Mouse (Mus musculus): Measurements from ENCODE around the gene Slc26a9.

Slc26a9 gene

DNA sequence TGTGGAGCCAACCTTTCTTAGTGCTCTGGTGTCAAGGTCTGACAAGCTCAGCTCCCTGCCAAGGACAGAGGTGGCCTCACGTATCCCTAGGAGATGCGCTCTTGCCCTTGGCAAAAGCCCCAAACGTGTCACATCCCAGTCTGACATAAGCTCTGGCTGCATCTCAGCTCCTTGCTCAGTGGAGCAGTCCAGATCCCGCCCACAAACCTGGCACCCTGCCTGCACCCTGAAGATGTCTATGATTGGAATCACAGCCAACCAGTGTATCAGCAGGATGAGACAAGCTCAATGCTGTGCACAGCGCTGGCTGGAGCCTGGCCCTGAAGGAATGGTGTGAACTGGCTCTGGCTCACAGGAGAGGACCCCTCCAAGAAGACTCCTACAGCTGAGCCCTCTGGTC, 6.6 kb upstream of the Slc26a9 start:
- peak; percentile 84 for DNase-seq

DNA sequence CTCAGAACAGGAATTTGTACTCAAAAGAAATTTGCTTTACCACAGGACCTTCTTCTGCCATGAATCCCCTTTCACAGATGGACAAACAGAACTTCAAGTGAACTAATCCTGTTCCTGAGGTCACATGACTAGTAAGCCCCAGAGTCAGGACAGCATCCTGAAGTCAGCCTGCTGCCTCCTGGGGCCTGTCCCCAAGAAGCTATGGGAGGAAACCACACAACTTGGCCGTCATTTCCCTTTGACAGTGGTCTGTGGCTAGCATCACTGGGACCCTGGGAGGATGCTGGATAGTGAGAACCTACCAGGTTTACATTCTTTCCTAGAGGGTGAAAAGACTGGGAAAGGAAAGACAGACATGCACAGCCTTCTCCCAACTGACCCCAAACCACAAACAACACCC, 5.1 kb upstream of the Slc26a9 start:
- DNase-seq, result no peak

DNA sequence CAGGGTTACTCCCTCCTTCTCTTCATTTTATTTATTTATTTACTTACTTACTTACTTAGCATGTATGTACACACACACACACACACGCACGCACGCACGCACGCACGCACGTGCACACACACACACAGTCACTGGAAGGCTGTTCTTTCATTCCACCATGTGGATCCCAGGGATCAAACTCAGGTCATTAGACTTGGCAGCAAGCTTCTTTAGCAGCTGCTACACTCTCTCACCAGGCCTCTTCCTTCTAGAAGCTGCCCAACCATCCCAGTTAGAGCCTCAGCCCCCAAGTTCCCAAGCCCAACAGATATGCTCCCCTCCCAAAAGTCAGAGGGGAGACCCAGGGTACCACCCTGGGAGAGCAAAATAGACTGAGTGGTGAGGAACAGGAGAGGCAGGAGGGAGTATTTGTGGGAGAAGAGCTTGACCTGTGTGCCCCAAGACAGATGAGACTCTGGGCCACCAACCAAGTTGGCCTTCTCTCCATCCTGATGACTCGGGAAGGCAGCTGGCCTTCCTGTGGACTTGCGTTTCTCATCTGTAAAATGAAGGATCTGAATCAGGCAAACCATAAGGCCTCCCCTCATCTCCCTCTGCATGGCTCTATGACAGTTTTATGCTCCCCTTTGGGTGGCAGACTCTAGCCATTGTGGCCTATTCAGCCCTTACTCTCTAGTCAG, 4.2 kb upstream of the Slc26a9 start:
- no peak for DNase-seq

DNA sequence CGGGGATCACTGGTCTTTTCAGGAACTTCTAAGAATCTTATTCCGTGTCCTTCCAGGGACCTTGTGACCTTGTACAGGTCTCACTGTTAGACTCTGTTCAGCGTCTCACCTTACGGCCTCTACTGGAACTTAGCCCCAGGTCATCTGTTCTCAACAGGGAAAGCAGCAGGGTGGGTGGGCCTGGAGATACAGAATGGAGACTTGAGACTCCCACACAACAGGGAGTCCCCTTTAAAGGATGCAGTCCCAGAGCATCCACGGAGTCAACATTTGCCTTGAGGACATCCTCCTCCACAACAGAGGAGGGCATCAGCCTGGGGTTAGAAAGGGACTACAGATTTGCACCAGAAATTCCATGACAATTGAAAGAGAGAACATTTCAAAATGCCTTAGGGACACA, 1.6 kb downstream of the Slc26a9 start:
- no peak for DNase-seq

DNA sequence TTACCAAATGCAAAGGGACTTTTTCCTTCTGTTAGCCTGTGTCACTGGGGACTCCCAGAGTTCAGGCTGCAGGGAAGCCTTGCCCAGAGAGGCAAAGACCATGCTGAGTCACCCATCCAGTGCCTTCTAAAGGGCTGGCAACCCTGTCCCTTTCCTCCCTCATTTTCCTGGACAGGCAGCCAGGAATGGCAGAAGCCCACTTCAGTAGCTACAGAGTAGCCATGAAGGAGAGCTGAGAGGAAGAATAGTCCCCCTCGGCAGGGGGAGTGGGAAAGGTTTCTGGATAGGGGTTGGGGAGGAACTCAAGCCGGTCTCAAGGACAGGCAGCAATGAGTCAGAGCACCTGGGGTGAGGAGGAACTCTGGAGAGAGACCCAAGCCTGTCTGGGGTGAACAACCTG, 3.9 kb downstream of the Slc26a9 start:
- DNase-seq, result no peak

DNA sequence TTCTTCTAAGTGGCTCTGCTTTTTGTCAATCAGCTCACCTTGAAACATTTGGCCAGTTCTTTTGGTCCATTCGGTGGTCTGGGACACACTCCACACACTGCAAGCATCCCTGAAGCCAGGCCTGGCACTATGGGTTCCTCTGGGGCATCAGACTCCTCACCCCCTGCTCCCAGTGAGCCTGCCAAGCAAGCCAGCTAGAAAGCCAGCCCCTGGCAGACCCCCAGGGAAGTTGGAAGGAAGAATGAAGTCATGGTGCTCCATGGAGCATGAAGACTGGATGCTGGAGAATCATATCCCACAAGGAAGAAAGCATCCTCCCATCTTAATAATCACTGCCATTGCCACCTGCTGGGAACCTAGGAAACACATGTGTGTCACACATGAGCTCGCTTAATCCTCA, 4.8 kb downstream of the Slc26a9 start:
- no peak for DNase-seq

DNA sequence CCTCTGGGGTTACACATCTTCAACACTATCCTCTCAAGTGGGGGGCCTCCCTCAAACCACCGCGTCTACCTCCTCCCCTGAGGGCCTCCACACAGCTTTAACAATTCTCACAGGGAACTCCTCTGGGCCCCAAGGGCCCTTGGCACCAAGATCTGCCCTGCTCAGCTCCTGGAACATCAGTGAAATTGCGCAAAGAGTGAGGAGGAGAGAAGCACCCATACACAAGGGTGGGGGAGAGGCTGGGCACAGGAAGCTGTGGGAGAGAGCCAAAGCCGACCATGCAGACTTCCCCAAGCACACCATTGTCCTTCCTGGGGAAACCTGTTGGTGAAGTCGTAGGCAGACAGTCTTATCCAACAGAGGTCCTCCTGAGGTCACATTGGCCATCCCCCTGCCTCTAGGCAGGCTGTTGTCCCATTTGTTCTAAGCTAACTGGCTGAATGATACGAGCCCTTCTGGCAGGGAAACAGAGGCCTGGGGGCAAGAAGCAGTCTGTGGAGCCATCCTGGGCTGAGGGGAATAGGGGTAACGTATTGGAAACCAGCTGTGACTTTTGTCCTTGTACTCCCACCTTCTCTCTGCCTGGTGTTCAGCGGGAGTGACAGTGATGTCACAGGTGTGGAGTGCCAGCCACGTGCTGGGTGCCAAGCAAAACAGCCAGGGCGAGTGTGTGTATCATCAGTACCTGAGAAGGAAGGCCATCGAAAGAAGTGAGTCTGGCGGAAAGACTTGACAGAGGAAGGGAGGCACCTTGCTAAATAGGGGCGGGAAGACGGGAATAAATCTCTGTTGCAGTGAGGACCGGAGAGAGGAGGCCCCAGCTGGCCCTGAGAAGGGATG, 6.1 kb downstream of the Slc26a9 start:
- peak; percentile 40 for DNase-seq

DNA sequence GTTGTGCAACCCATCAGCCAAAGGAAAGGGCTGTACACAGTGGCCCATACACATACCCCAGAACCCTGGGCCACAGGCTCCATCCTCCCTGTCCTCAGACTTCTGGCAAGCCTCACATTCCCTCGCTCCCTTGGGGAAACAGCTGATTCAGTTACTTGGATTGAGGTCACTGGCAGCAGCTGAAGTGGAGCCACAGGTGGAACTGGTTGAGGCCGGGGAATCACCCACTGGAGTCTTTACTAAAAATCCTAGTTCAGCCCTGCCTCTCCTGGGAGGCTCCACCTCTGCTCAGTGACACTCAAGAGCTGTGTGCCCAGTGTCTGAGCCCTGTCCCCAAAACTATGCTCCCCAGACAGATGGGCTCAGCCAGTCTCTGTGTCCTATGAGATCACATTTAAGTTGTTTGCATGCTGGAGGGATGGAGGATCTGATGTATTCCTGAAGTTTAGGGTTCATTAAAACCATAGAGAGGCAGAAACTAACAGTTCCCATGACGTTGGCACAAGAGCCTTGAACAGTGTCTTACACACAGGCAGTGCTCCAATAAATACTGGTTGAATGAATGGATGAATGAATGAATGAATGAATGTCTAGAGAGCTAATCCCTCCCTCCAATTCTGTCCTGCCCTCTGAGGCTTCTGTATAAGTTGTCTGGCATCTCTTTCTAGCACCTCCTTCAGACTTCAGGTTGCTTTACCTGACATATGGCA, 7.5 kb downstream of the Slc26a9 start:
- DNase-seq, result peak; percentile 32

DNA sequence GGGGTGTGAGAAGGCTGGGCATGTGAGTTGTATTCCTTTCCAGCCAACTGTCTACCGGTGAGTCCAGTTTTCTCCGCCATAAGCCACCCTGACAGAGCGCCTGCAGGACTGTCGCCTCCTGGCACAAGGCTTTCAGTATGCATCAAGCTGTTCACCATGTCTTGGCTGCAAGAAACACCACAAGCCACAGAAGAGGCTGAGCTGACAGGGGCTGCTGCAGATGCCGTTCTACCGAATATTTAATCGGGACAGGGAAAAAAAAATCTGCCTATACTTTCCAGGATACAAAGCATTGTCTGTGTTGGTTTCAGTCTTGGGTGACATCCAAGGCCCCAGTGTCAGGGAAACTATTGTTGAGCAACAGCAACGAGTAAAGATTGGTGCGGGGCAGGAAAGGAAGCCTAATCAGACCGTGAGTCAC, 8.1 kb downstream of the Slc26a9 start:
- peak; percentile 44 for DNase-seq

DNA sequence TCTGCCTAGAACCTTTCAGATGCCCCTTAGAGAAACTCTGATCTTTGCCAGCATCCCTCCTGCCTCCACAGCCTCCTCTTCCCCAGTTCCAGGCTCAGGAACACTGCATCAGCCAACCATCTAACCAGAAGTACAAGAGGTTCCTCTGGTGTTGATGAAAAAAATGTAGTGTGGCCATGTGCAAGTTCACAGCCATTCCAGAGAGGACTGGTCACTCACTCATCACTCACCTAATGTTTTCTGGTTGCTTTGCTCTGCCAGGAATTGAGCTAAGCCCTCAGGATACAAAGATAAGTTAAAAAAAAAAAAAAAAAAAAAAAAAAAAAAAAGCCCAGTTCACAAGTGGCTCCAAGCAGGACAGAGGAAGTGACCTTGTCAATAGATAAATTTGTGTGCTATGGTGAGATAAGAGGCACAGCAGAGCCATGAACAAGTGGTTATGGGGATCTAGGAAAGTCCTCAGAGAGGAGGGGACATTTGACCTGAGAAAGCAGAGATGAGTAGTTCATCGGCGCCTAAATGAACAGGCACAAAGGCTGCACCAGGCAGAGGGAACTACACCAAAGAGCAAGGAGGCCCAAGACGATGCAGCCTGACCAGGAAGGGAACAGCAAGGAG, 10.5 kb downstream of the Slc26a9 start:
- no peak for DNase-seq

DNA sequence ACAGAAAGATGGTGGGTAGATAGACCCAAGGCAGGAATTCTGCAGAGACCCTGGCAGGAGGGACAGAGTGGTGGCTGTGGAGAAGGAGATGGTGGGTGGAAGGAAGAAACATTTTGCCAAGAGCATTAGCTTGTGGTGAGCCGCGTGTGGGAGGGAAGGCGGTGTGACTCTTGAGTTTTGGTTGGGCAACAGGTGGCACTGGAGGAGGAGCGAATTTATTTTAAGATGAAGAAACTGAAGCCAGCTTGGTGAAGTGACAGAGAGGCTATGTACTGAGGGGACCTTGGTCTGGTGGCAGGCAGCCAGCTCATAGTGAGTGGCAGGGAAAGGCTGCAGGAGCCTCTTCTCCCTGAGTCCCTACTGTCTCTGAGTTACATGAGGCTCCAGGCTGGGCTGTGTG, 11.1 kb downstream of the Slc26a9 start:
- peak; percentile 50 for DNase-seq

DNA sequence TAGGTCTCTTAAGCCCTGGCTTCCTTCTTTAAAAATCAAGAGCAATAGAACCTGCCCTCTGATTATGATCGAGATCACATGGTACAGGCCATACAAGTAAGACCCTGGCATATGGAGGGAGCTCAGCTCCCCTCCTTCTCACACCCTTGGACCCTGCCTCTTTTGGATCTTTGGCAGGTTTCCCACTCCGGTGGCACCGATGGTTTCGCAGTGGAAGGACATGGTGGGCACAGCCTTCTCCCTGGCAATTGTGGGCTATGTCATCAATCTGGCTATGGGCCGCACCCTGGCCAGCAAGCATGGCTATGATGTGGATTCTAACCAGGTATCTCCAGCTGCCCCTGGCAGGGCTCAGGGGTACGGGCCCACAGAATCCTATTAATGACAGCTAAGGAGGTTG, 13.4 kb downstream of the Slc26a9 start:
- no peak for DNase-seq

DNA sequence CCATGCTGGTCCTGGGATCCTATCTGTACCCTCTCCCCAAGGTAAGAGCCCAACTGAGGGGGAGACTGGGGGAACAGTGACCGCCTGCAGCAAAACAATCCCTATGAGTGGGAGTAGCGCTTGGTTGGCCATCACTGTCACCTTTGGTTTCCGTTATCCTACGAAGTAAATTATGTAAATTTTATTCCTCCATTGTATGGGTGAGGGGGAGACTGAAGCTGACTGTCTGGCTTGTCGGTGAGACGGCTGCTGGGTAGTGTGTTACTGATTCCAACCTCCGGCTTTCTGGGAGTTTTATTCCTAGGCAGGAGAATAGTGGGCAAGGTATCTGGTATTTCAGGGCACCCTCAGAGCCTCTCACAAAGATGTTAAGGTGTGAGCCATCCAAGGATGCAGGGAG, 15.0 kb downstream of the Slc26a9 start:
- no peak for DNase-seq

DNA sequence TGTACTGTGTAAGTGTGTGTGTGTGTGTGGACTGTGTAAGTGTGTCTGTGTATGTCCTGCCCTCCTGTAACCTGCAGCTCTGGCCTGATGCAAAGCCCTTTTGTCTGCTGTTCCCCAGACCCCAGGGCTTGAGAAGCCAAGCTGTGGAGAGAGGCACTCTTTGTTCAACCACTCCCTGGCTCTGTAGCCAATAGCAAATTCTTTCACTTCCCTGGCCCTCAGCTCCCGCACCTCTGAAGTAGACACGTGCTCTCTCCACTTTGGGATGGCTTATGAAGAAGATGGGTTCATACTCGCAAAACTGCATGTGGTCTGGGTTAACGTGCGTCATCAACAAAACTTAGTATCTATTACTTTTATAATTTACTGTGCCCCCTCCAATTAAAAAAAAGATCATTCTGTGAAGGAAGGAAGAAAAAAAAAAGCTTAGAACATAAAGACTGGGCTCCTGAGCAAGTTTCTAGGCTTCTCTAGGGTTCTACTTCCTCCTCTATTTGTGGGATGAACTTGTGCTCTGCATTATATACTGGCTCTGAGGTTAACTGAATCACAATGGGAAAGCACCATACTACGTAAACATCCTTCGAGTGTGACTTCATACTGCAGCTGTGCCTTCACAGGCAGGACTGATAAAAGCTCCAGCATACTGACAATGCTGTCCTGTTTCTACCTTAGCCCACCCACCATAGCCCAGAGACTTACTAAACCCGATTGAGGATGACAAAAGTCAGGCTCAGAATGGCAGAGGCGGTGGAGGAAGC, 16.0 kb downstream of the Slc26a9 start:
- no peak for DNase-seq

DNA sequence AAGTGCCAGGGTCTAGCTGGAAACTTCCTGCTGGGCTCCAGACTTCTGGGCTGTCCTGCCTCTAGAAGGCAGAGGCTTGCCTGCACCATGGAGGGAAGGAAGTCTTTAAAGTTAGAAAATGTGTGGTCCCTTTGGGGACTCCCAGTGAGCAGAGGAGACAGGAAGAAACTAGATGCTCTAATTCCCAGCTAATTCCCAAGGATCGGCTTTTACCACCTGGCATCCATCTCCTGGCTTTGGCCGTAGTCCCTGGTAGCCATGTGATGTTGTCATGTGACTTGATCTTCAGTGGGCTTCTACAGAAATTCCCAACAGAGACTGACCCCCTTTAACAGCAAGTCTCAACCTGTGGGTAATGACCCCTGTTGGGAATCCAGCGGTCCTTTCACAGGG, 16.6 kb downstream of the Slc26a9 start:
- DNase-seq, result no peak

DNA sequence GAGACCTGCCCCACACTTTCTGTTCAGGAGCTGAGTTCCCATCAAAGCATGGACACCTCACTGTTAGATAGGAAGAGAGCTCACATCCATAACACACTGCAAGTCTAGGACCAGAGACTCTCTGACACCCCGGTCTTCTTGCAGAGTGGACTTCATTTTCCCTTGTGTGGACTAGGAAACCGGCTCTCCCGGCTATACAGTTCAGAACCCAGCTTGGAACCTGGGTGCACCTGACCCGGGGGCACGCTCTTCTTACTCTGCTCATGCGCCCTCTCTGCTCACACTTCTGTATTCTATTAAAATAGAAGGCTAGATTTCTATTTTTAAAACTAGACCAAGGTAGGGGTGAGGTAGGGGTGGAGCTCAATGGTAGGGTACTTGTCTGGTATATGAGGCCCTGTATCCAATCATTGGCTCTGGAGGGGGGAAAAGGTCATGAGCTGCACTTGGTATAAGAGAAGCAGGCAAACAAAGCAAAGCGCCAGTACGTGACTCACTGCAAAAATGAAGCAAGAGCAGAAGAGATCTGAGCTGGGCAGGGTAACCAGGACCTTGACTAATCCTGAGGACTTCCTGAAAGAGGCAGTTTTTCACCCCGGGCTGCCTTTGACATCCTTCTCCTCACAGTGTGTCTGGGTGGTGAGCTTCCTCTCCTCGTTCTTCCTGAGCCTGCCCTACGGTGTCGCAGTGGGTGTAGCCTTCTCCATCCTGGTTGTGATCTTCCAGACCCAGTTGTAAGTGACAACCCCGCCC, 17.4 kb downstream of the Slc26a9 start:
- DNase-seq, result peak; percentile 39

DNA sequence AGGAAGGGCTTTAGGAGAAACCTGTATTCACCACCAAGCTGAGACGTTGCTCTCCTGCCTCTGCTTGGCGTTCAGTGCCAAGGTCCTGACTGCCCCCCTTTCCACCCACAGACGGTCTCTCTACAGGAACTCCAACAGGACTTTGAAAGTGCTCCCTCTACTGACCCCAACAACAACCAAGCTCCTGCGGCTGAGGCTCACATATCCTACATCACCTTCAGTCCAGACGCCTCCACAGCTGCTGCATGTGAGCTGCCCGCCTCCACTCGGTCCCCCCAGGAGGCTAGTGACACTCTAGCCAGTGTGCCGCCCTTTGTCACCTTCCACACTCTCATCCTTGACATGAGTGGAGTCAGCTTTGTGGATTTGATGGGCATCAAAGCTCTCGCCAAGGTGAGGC, 19.9 kb downstream of the Slc26a9 start:
- DNase-seq, result no peak

DNA sequence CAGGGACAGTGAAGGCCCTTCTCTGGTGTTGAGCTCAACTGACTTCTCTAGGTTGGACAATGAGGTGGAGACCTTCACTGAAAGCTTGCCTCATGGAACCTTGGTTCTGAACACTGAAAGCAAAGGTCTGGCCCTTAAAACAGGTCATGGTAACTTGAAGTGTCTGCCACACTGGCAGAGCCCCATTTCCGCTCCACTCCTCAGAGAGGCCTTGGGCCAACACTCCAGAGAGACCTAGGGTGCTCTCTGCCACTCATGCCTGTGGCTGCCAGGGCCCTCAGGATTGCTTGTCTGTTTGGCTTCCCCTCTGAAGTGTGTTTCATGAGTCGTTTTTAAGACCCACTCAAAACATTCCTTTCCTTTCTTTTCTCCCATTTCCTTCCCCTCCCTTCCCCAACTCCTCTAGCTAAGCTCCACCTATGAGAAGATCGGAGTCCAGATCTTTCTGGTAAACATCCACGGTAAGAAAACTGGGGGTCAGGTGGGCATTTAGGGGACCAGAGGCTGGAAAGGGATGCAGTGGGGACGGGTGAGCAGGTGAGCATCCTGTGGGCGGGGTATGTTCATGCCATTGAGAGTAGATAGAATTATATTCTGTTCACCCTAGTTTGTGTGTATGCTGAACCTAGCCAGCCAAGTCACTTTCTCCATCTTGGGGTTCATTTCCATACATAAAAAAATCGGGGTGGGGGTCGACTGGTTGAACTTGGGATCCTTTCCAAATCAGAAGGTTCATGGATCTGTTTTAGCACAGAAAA, 20.9 kb downstream of the Slc26a9 start:
- peak; percentile 71 for DNase-seq

DNA sequence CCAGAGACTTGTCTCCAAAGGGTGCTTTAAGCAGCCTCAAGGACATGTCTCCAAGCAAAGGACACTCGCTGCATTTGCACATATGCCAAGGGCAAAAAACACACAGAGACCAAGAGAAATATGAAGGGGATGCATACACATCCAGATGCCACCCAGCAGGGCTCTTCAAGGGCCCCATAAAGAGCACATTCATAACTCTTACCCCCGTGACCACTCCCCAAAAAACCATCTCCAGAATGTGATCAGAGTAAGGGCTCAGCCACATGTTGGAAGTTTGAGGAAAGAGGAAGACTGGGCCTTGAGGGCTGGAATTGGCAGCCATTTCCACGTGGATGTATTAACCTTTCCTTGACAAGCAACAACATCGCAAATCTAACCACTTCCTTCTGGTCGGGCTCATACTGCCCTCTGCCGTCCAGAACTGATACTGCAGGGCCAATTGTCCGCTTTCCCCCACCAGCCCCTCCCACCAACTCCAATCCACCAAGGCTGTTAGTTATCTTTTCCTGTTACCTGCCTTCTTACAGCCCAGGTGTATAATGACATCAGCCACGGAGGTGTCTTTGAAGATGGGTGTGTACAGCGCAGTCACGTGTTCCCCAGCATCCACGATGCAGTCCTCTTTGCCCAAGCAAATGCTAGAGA, 21.7 kb downstream of the Slc26a9 start:
- DNase-seq, result peak; percentile 87

DNA sequence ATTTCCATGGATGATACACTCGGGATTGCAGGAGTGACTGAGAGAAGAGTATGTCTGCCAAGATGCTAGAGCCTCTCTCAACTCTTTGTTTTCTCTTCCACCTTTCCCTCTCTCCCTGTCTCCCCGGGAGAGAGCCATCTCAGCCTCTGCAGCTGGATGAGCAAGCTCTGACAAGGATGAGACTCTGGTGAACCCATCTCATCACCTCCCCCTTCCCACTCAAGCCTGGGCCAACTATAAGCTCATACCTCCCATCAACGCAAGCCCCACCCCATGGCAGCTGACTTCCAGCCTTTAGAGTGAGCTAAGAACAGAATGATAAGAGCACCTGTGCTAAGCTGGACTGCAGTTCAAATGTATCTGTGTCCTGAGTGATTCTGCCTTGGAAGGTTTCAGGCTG, 25.5 kb downstream of the Slc26a9 start:
- DNase-seq, result no peak

DNA sequence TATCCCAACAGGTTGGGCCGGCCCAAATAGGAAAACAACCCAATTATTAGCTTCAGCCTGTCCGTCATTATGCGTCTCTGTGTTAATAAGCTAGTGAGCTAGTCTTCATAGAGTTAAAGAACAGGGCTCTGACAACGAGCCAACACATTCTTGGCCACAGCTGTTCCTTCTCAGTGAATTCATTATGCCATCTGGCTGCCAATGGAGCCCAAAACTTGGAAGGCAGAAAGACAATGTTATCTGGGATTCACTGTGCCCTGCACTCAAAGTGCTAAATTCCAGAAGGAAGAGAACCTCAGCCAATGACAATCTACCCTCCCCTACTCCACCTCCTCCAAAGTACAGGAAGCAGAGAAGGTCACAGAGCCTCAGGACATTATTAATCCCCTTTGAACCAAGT, 26.8 kb downstream of the Slc26a9 start:
- DNase-seq, result peak; percentile 36
